Mouse (Mus musculus) c-Kit-positive CD71-positive TER-119-negative erythroid progenitor cells, embryonic 14.5 days (primary cell): ENCODE data around the gene Ift81.

ENCODE experiments used
- DNase-seq: peaks from one replicate; pipeline ENCODE4 v3.0.0-alpha.2; 2013; ENCODE audit warnings: low read depth

Ift81 gene

GRCm38 (mm10) chr5:122516029-122516730 lies 98.1 kb downstream of the Ift81 start:
- no peak for DNase-seq

GRCm38 (mm10) chr5:122514127-122514521 lies 100.2 kb downstream of the Ift81 start:
- no peak for DNase-seq

- DNase-seq, result peak; percentile 27
Observed at GRCm38 (mm10) chr5:122513421-122514126, 100.7 kb downstream of the Ift81 start.

GRCm38 (mm10) chr5:122512011-122512410 lies 102.3 kb downstream of the Ift81 start:
- DNase-seq, result no peak

- DNase-seq, result no peak
Observed at GRCm38 (mm10) chr5:122511405-122511804, 102.9 kb downstream of the Ift81 start.

GRCm38 (mm10) chr5:122510651-122511157 lies 103.6 kb downstream of the Ift81 start:
- DNase-seq, result no peak

- no peak for DNase-seq
Observed at GRCm38 (mm10) chr5:122509608-122510007, 104.7 kb downstream of the Ift81 start.

- no peak for DNase-seq
Observed at GRCm38 (mm10) chr5:122508861-122509306, 105.4 kb downstream of the Ift81 start.

- DNase-seq, result no peak
Observed at GRCm38 (mm10) chr5:122507396-122507795, 106.9 kb downstream of the Ift81 start.

- DNase-seq, result no peak
Observed at GRCm38 (mm10) chr5:122506462-122506861, 107.9 kb downstream of the Ift81 start.

GRCm38 (mm10) chr5:122505554-122505953 lies 108.8 kb downstream of the Ift81 start:
- DNase-seq, result no peak

GRCm38 (mm10) chr5:122503760-122504119 lies 110.6 kb downstream of the Ift81 start:
- DNase-seq, result no peak

- DNase-seq, result no peak
Observed at GRCm38 (mm10) chr5:122503015-122503759, 111.1 kb downstream of the Ift81 start.

GRCm38 (mm10) chr5:122502077-122502941 lies 112.0 kb downstream of the Ift81 start, which contains the start of gene Atp2a2:
Gene Atp2a2, minus strand, starts transcription at chr5:122502225.
- DNase-seq, result peak; percentile 75

- DNase-seq, result peak; percentile 34
Observed at GRCm38 (mm10) chr5:122501101-122502076, 112.9 kb downstream of the Ift81 start.

GRCm38 (mm10) chr5:122500563-122500962 lies 113.8 kb downstream of the Ift81 start:
- DNase-seq, result no peak
